Mouse (Mus musculus) CD4-positive, CD25-positive, alpha-beta regulatory T cell, adult 2 months (primary cell): ENCODE measurements around the gene Phactr4.

Experiments used
- DNase-seq: peaks from one replicate; pipeline ENCODE4 v3.0.0-alpha.2; 2012; ENCODE audit warnings: low read depth, low spot score

Phactr4 gene

DNA sequence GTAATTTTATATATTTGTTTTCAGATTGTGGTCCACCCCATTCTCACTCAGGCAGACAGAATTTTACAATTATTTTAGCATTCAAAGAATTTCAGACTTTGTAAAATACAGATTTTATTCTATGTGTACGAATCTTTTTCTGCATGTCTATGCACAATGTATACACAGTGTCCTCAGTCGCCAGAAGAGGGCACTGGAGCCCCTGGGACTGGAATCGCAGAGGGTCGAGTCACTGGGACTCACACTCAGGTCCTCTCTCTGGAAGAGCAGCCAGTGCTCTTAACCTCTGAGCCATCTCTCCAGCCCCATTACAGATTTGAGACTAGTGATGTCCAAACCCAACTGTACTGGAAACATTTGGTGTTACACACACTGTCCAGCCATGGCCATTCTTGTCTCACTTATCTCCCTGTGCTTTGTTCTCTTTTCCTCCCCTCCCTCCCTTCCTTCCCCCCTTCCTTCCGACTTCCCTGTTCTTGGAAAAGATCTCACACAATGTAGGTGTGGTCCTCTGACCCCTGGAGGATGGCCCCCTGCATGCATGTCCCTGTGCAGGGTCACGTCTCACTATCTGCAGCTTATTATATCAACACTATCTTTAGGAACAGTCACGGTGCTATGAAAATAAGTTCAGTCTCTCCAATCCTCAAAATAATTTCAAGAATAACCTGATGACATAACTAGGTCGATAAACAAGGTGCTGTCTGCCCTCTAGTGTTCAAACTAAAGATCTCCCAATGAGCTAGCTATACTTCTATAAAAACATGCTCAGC lies 10.8 kb downstream of the Phactr4 start:
- DNase-seq, result peak; percentile 67

DNA sequence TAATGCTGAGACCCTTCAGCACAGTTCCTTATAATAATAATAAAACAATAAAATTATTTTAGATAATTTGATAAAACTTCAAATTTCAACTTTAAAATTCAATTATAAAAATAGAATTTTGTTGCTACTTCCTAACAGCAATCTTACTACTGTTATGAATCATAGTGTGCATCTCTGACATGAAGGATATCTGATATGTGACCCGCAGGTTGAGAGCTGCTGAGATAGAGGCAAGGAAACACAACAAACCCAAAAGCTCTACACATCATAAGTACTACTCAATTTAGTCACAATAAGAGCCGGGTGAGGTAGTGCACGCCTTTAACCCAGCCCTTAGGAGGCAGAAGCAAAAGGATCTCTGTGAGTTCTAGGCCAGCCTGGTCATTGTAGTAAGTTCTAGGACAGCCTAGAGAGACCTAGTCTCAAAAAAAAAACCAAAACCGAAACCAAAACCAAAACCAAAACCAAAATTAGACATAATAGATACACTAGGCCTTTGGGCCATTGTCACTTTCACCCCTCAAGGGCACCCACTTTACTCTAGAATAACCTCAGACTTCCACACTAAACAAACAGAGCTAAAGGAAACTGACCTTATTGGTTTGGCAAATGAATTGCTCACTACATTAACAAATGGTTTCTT lies 12.6 kb downstream of the Phactr4 start:
- peak; percentile 30 for DNase-seq

DNA sequence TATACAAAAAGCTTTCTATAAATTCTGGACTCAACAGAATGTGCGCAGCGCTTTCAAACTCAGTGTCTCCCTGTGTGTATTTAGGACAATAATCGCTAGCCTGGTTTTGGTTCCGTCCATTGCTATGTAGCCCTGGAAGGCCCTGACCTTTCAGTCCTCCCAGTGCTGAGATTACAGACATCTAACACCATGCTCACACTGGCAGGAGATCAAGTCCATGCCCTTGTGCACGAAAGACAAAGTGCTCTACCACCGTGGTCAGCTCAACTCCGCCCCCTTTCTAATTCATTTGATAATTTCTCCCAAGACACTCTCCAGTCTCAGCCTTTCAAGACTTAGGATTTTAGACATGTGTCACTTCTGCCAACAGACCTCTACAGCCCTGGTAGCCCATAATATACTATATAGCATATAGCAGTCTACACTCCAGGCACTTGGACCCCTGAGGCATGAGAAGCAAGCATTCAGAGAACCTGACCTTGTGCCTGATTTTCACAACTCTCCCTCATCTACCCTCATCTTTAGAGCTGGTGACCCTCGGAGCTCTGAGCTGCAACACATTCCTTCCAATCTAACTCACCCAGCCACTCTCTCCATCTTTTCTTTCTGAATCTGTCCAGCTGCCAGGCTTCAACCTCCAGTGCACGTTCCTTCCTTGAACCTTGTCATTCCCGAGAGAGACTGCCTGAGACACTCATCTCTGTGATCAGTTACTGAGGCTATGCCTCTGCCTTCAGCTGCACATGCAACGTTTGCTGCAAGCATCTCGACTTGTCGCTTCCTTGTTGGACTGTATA lies 15.7 kb downstream of the Phactr4 start:
- no peak for DNase-seq

- no peak for DNase-seq
These were observed 17.7 kb downstream of the Phactr4 start for GRCm38 (mm10) chr4:132404588-132404987.

- no peak for DNase-seq
These were observed 19.1 kb downstream of the Phactr4 start for GRCm38 (mm10) chr4:132403063-132403660.

DNA sequence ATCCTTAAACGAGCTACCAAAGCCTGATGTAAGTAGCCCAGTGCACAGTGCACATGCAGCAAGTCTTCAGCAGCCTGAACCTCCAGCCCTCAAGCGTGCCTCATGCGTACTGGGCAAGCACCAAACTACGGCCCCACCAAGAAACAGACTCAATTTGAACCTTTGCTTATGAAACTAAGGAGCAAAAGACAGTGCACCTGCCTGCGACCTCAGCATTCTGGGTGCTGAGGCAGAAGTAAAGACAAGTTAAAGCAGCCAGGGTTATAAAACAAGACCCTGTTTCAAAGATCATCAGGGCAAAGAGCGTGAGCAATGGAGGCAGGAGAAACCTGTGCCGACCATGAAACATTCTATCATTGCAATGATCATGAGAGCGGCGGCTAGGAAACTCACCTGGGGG lies 21.3 kb downstream of the Phactr4 start:
- DNase-seq, result no peak

DNA sequence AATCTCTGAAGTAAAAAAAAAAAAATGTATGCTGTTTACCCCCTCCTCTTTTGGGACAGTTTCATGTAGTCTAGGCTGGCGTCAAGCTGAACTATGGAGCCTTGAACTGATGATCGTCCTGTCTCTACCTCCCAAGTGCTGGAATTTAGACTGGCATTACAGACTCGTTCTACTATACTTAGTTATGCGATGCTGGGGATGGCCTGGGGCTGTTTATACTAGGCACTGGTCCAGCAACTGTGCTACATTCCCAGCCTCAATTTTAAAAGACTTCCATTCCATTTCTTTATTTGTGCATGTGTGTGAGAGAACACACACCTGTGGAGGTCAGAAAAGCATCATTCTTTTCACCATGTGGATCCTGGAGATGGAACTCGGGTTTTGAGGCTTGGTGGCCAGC lies 23.4 kb downstream of the Phactr4 start:
- DNase-seq, result no peak

DNA sequence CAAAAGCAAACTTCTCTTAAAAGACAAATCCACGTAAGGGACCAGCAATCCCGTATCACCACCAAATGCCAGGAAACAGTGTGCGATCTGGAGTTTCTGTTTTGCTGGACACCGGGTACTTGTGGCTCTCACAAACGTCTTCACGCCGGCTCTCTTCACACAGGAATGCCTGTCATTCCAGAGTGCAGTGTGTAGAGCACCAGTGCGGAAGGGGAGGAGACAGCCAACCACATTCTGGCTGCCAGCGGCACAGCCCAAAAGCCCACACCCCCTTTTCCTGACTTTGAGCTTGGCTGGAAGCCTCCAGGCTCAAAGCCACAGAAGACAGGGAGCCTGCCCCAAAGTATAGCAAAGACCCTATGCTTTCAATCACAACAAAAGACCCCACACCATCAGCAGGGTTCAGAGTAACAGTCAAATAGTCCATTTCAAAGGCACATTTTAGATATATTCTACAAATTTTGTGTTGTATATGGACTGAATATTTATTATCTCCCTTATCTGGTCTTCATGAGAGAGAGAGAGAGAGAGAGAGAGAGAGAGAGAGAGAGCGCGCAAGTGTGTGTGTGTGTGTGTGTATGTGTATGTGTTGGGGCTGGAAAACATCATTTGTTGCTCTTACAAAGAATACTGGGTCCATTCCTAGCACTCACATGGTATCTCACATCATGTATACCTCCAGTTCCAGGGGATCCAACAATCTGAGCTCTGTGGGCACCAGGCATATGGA lies 24.1 kb downstream of the Phactr4 start:
- DNase-seq, result no peak

- DNase-seq, result no peak
These were observed 25.2 kb downstream of the Phactr4 start for GRCm38 (mm10) chr4:132397120-132397519.

- no peak for DNase-seq
These were observed 26.0 kb downstream of the Phactr4 start for GRCm38 (mm10) chr4:132396251-132396650.

DNA sequence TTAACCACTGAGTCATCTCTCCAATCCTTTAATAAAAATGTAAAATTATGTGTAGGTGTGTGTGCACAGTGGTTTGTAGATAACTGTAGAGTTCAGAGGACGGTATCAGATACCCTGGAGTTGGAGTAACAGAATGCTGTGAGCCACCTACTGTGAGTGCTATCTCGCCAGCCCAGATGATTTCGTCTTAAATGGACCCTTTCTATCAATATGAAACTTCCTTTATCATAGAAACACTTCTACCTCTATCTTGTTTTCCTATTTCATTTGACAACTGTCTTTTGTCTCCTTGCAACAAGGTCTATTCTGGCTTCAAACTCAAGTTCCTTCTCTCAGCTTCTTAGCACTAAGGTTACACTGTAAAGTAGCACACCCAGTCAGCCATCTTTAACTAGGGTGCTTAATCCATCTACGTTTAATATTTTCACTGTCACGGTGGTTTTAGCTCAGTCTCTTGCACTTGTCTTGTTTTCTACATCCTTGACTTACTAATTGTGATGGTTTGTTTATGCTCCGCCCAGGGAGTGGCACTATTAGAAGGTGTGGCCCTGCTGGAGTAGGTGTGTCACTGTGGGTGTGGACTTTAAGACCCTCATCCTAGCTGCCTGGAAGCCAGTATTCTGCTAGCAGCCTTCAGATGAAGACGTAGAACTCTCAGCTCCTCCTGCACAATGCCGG lies 31.1 kb downstream of the Phactr4 start:
- DNase-seq, result no peak

DNA sequence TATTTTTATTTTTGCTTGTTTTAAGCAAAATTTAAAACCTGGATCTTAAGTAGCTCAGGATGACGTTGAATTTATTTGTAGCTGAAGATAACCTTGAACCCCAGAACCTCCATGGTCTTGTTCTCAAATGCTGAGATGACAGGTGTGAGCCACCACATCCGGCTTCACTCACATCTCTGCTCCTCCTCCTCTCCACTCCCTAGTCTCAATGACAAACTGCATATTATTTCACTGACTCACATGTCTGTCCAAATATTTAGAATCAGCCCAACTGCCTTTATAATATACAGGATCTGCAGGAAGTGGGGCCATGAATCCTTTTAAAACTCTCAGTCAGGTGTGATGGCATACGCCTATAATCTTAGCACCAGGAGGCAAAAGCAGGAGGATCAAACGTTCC lies 33.0 kb downstream of the Phactr4 start:
- DNase-seq, result peak; percentile 35

DNA sequence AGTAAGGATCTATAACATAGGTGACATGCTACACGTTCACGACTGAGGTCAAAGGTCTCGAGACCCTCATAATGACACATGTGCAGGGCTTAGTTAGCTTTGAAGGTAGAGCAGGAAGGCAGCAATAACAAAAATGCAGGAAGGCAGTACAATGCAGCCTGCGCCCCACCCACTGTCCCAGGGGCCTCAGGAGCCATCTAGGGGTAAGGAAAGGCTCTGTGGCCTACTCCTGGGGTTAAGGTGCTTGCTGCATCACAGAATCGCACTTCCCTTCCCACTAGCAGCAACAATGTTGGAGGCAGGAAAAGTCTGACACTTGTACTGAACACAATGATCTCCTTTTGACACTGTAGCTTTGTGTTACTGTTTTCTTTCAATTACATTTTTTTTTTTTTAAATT lies 34.7 kb downstream of the Phactr4 start:
- DNase-seq, result no peak

DNA sequence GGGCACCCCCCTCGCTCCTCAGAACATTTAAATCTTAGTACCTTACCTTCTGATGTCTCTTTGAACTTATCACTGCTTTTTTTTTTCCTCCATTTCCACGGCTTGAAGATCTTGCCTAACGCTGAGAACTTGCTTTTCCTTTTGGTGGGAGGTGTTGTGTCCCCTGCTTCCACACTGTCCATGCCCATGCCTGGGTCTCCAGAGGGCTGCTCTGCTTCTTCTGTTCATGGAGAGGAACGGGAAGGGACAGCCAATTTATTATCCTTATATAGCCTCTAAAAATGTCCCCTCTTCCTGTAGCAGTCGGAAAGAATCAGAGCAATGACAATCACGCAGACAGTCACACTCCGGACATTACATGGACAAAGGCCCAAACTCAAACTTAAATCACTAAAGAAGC lies 35.4 kb downstream of the Phactr4 start:
- DNase-seq, result no peak

DNA sequence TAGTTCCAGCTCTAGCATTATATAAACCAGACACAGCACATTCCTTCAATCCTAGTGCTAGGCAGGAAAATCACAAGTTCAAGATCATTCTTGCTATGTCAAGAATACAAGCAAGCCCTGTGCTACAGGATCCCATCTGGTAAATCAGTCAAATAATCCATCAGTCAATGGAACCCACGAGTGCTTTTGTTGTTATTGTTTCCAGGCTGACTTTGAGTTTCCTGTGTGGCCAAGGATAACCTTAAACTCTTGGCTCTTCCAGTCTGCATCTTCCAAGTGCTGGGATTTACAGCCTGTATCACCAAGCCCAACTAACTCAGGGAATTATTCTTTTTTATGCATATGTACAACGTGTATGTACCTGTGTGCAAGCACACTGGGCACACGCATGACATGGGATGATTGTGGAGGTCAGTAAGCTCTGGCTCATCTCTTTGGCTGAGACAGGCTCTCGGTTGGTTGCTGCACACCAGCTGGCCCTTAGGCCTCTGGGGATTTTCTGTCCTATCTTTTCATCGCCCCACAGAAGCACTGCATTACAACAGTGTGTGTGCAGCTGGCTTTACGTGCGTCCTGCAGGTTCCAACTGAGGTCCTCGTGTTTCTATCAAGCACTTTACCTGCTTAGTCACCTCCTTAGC lies 36.4 kb downstream of the Phactr4 start:
- DNase-seq, result no peak

- no peak for DNase-seq
These were observed 38.8 kb downstream of the Phactr4 start for GRCm38 (mm10) chr4:132383455-132383854.

GRCm38 (mm10) chr4:132382296-132382695 lies 40.0 kb downstream of the Phactr4 start:
- no peak for DNase-seq

GRCm38 (mm10) chr4:132380965-132381616 lies 41.2 kb downstream of the Phactr4 start:
- no peak for DNase-seq

DNA sequence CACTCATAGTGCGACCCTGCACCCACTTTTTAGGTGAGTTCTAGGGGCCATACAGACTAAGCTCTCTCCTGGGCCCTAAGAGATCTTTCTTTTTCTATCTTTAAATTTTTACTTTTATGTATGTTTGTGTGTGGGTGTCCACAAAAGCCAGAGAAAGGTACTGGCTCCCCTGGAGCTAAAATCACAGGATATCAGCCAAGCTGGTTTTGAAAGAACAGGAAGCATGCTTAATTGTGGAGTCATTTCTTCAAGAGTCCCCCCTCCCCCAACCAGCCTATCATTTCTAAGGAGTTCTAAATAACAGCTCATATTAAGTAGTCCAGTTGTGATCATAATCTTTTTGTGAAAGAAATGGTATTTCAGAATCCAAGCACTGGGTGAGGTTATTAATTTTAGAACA lies 48.5 kb downstream of the Phactr4 start:
- no peak for DNase-seq
